Mouse (Mus musculus): ENCODE measurements around the gene Gm10392. TPM values are rescaled to one million over a fixed set of nuclear protein-coding genes. Genes with fewer than 3 reads are reported as not detected.
A peak's percentile ranks its signal among the peaks of the same experiment; 100 is the strongest.
"Not testable (repeated sequence)": the region's sequence is repeated elsewhere in the genome, so short reads cannot be mapped to it uniquely, and the experiment has no call there.

The Gm10392 gene
- total RNA-seq (2022), result not detected

GRCm38 (mm10) chr11:77519043-77519442 lies at the start of gene Gm10392:
TSS of gene Gm10392 (minus strand) at chr11:77519198.
- peak; percentile 52 for DNase-seq (ENCODE audit: low spot score)

- no peak for DNase-seq (ENCODE audit: low spot score)
These were observed 26.3 kb upstream of the Gm10392 start for GRCm38 (mm10) chr11:77545261-77545660.

- no peak for DNase-seq (ENCODE audit: low spot score)
These were observed 13.3 kb upstream of the Gm10392 start for GRCm38 (mm10) chr11:77532202-77532846.

DNA sequence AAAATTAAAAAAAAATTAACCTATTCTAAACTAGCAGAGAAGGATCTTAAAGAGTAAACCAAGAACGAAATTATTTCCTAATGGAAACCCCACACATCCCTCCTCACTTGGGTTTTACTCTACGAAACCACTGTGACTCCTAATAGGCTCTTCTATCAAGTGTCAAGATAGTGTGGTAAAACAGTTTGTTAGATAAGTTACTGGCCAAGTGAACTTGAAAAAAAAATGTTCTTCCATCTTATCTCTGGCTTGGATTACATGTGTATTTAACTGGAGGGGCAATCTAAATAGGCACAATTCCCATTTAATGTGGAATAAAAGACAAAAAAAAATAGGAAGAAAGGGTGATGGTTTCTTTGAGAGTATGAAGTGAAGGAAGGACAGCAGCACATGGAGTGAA lies 11.9 kb upstream of the Gm10392 start:
- DNase-seq (ENCODE audit: low spot score), result no peak

DNA sequence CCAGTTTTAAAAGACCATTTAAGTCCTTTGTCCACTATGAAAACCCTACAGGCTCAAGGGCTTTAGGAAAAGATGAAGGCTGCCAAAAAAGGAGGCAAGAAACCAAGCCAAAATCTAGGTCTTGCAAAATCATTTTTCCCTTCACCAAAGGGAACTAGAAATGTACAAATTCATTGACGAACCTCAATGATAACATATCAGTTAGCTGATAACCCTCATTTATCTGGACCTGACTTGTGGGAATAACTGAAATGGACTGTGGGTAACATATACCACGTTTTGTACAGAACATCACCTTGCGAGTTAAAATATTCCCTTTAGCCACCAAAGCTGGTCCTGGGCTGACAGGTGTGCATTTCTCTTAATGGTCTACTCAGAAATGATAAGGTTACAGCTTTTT lies 10.6 kb upstream of the Gm10392 start:
- no peak for DNase-seq (ENCODE audit: low spot score)

DNA sequence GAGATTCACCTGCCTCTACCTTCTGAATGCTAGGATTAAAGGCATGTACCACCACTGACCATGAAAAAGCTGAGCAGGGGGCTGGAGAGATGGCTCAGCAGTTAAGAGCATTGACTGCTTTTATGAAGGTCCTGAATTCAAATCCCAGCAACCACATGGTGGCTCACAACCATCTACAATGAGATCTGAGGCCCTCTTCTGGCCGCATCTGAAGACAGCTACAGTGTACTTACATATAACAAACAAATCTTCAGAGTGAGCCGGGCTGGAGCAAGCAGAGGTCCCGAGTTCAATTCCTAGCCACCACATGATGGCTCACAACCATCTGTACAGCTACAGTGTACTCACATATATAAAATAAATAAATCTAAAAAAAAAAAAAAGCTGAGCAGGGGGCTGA lies 9.4 kb upstream of the Gm10392 start:
- DNase-seq (ENCODE audit: low spot score), result not testable (repeated sequence)

DNA sequence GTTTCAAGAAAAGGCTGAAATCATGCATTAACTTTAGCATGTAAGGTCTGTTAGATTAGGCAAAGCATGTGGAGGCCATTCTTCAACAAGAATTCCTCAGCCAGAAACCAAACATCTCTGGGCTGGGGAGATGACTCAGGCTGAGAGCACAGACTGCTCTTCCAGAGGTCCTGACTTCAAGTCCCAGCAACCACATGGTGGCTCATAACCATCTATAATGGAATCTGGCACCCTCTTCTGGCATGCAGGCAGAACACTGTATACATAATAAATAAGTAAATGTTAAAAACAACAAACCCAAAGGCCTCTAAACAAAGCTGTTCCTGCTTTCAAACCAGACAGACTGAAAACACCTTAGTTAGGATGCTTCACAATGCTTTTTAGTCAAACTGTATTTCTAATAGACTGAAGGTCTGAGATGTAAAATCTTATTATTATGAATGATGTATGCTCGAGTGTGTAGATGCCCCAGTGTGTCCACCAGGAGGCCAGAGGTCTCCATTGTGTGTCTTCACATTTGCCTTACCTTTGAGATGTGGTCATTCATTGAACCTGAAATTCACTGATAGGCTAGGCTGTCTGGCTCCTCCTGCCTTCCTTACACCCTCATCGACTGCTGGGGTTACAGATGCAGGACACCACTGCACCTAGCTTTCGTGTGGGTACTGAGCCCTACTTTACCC lies 6.9 kb upstream of the Gm10392 start:
- DNase-seq (ENCODE audit: low spot score), result no peak

GRCm38 (mm10) chr11:77520601-77521529 lies 1.9 kb upstream of the Gm10392 start:
- DNase-seq (ENCODE audit: low spot score), result peak; percentile 45

DNA sequence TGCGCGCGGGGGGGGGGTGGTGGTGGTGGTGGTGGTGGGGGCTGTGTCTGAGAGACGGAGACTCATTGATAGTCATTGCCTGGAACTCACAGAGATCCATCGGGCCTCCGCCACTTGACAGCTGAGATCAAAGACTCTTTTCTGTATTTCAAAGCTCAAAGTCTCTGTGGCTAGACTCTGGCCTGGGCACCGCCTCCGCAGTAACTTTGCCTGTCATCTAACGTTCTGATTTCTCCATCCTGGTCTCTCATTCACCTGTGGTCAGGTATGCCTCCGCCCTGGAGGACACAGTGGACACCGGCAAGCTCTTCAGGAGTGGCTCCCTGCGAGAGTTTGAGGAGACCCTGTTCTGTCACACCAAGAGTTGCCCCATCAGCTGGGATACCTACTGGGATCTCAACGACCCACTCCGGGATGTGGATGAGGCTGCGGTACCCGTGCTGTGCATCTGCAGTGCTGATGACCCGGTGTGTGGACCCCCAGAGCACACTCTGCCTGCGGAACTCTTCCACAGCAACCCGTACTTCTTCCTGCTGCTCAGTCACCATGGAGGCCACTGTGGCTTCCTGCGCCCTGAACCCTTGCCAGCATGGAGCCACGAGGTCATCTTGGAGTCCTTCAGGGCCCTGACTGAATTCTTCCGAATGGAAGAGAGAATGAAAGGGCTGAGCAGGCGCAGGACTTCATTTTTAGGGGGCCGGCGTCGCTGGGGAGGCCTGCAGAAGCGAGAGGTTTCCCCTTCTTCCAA lies 773 bp downstream of the Gm10392 start:
- DNase-seq (ENCODE audit: low spot score), result no peak

- DNase-seq (ENCODE audit: low spot score), result no peak
These were observed 2.2 kb downstream of the Gm10392 start for GRCm38 (mm10) chr11:77516553-77517425.

DNA sequence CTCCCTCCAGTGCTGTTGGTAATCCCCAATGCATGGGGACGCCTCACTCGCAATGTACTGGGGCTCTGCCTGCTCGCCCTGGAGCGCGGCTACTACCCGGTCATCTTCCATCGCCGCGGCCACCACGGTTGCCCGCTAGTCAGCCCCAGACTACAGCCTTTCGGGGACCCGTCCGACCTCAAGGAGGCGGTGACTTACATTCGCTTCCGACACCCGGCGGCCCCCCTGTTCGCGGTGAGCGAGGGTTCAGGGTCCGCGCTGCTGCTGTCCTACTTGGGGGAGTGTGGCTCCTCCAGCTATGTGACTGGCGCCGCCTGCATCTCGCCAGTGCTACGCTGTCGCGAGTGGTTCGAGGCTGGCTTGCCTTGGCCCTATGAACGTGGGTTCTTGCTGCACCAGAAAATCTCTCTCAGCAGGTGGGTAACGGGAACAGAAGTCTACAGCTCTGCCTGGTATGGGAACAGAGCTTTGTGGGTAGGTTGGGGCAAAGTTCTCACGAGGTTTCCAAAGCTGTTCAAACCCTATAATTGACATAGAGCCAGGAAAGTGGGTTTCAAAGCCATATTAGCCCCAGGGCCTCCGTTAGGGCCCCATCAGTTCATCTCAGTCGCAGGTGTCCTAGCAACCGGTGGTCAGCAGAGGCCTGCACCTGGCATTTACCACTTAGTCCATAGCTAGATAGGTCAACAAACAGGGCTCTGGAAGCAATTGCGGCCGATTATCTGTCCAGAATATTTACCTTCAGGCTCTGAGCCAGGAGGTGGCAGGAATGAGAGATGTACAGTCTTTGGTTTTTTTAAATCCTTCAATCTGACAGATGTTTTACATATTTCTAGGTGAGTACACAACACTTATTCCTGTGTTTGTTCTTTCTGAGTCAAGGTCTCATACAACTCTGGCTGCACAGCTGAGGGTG lies 3.1 kb downstream of the Gm10392 start, which contains the start of gene Trp53i13:
Trp53i13 (minus strand) TSS at position 344 of the 916 bp plus-strand sequence.
- no peak for DNase-seq (ENCODE audit: low spot score)

- peak; percentile 69 for DNase-seq (ENCODE audit: low spot score)
These were observed 4.0 kb downstream of the Gm10392 start, which contains the start of gene Abhd15 for GRCm38 (mm10) chr11:77514832-77515636. TSS of gene Abhd15 (plus strand) at chr11:77515121.

GRCm38 (mm10) chr11:77514281-77514831 lies 4.6 kb downstream of the Gm10392 start:
- no peak for DNase-seq (ENCODE audit: low spot score)

GRCm38 (mm10) chr11:77513811-77514170 lies 5.2 kb downstream of the Gm10392 start:
- no peak for DNase-seq (ENCODE audit: low spot score)

- DNase-seq (ENCODE audit: low spot score), result peak; percentile 82
These were observed 5.8 kb downstream of the Gm10392 start for GRCm38 (mm10) chr11:77512891-77513810.

DNA sequence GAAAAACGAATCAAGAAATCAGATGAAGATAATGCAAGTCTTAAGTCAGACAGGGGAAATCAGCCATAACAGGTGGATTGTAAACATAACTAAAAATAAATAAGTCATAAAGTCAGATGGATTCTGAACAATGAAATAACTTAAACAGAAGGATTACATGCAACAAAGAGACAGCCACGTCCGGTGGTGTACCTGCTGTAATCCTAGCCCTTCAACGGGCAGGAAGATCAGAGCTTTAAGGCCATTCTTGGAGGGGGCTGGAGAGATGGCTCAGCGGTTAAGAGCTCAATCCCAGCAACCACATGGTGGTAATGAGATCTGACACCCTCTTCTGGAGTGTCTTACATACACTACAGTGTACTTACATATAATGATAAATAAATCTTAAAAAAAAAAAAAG lies 7.7 kb downstream of the Gm10392 start:
- DNase-seq (ENCODE audit: low spot score), result no peak
